Mouse (Mus musculus) liver, embryonic 14.5 days (tissue): ENCODE measurements at regions not wholly inside any gene's neighbourhood (a gene's known extent, or its start where the extent isn't known, plus 50 kb on each side); places are given as distances from the start of the nearest gene placed in this dataset.

ENCODE experiments used
- ATAC-seq: fragments of 200-750 bp; cut with Nextera tagmentation; 2 replicates; pipeline ENCODE4 v1.8.0; 2017; ENCODE audit warnings: moderate number of reproducible peaks, mild to moderate bottlenecking, moderate library complexity; ENCODE audit not compliant: insufficient read depth
- DNase-seq, 3 experiments: peaks; one replicate each; pipeline ENCODE4 v3.0.0-alpha.2; 2012 to 2013; ENCODE audit warnings: low read depth in 3 of 3, low spot score in 3 of 3
- H3K27ac ChIP-seq: fragments of 300-500 bp; sonication (generic); 2 replicates; pipeline ENCODE4 v1.5.1; 2014; ENCODE audit warnings: moderate library complexity, mild to moderate bottlenecking, control low read depth, inconsistent platforms
- H3K27me3 ChIP-seq: fragments of 300-500 bp; sonication (generic); 2 replicates; pipeline ENCODE4 v1.6.1; 2014; ENCODE audit warnings: mild to moderate bottlenecking, low read length, moderate library complexity; ENCODE audit not compliant: control insufficient read depth, insufficient read depth
- H3K36me3 ChIP-seq: fragments of 300-500 bp; sonication (generic); replicated peaks from 2 replicates; pipeline ENCODE4 v1.6.1; 2014; ENCODE audit warnings: low read depth; ENCODE audit not compliant: control insufficient read depth, insufficient read depth
- H3K4me1 ChIP-seq, 2 experiments: fragments of 200-500 bp in 1 of 2; fragments of 300-500 bp in 1 of 2; sonication (generic) in 1 of 2; replicated peaks; 2 replicates each; pipeline ENCODE4 v1.6.1; 2012 to 2014; ENCODE audit warnings: antibody characterized with exemption in 1 of 2, inconsistent platforms in 1 of 2, low read length in 1 of 2; ENCODE audit not compliant: control insufficient read depth in 2 of 2, insufficient read depth in 2 of 2
- H3K4me2 ChIP-seq: fragments of 300-500 bp; sonication (generic); 2 replicates; pipeline ENCODE4 v1.6.1; 2014; ENCODE audit warnings: low read depth, mild to moderate bottlenecking, control low read depth, moderate library complexity
- H3K4me3 ChIP-seq, 2 experiments: fragments of 200-500 bp in 1 of 2; fragments of 300-500 bp in 1 of 2; sonication (generic) in 1 of 2; 2 replicates each; pipeline ENCODE4 v1.5.1; 2012 to 2014; ENCODE audit warnings: low read depth in 2 of 2, low read length in 2 of 2, mild to moderate bottlenecking in 2 of 2, control low read depth in 1 of 2, inconsistent platforms in 1 of 2, moderate library complexity in 1 of 2; ENCODE audit not compliant: insufficient read depth in 1 of 2
- H3K9ac ChIP-seq: fragments of 300-500 bp; sonication (generic); replicated peaks from 2 replicates; pipeline ENCODE4 v1.6.1; 2014; ENCODE audit warnings: mild to moderate bottlenecking, control low read depth, moderate library complexity
- H3K9me3 ChIP-seq: fragments of 300-500 bp; sonication (generic); 2 replicates; pipeline ENCODE4 v1.6.1; 2016; ENCODE audit warnings: low read length, mixed read lengths; ENCODE audit not compliant: control insufficient read depth
- CTCF ChIP-seq: IDR thresholded peaks from 2 replicates; pipeline ENCODE4 v1.5.1; 2016; ENCODE audit warnings: antibody characterized with exemption, low read depth, control low read depth
- EP300 ChIP-seq: IDR thresholded peaks from 2 replicates; pipeline ENCODE4 v1.6.1; 2016; ENCODE audit warnings: antibody characterized with exemption, low read depth
- WGBS: fragments of 180-500 bp; shearing (Covaris S2); extraction: QIAGEN DNeasy Blood & Tissue Kit; methylation state at CpG from one replicate; pipeline ENCODE4 v1.1.7; 2014; ENCODE audit not compliant: insufficient replicate concordance; 5-methylcytosine and 5-hydroxymethylcytosine counted together

DNA sequence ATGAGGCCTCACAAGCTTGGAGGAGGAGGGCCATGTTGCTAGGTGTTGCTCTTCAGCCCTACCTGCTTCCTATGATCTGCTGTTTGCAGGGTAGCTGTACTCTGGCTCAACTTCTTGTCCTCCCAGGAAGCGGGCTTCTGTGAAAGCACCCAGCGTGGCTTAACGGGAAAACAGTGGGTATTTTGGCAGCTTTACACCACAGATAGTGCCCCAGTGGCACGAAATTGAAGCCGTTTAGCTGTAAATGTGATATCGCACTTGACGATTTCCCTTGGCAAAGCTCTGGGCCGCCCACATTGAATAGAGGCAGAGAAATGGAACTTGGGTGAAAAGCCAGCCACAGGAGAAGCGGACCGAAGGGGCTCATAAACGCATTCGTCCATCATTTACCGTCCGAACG lies 70.8 kb upstream of the Mrps9 start:
- 67% methylated on average over 15 of the region's 15 CpGs for WGBS
- Histone ChIP-seq H3K9me3 (no peaks in the 10 kb centered on the region), H3K4me3 (no peak overlapping the region), H3K36me3 (no peaks in the 10 kb centered on the region), H3K4me1 (no peaks in the 10 kb centered on the region), H3K9ac (no peak overlapping the region), H3K27me3 (no peaks in the 10 kb centered on the region), H3K27ac (no peak overlapping the region), H3K4me2 (no peak overlapping the region)
- no peak for DNase-seq
- no peak for ATAC-seq
- no peak for TF ChIP-seq CTCF

DNA sequence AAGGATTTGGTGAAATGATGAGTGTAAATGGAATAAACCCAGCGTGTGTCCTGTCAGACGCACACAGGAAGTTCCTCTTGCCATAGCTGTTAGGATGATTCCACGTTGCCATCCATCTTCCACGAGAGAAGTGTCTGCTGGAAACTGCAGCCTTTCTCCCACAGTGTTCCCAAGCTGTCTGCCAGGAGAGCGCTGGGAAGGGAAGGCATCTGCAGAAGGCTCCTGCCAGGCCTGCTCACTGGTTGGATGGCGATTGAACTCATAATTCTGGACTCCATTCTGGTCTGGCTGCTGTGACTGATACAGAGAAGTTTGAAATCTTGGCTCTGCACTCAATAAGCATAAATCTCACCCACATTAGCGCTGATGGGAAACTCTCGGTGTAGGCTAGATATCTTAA lies 69.5 kb upstream of the Mrps9 start:
- Histone ChIP-seq H3K4me3 (no peak overlapping the region), H3K9ac (no peak overlapping the region), H3K4me2 (no peak overlapping the region), H3K36me3 (no peaks in the 10 kb centered on the region), H3K9me3 (no peaks in the 10 kb centered on the region), H3K4me1 (no peaks in the 10 kb centered on the region), H3K27ac (no peak overlapping the region), H3K27me3 (no peaks in the 10 kb centered on the region)
- DNase-seq = no peak
- ATAC-seq = no peak
- TF ChIP-seq EP300 (no peak), CTCF (no peak)
- WGBS = 54% methylated on average over 8 of the region's 8 CpGs

GRCm38 (mm10) chr1:42783072-42783672 lies 67.9 kb upstream of the Mrps9 start:
- H3K27me3 ChIP-seq = no peaks in the 10 kb centered on the region
- no peak for DNase-seq
- TF ChIP-seq EP300 (no peak), CTCF (no peak)
- H3K9me3 ChIP-seq = no peaks in the 10 kb centered on the region
- whole genome bisulfite sequencing = 65% methylated on average over 7 of the region's 7 CpGs
- H3K36me3 ChIP-seq = no peaks in the 10 kb centered on the region
- no peak overlapping the region for H3K4me2 ChIP-seq
- ATAC-seq = no peak
- H3K27ac ChIP-seq = no peak overlapping the region
- no peak overlapping the region for H3K4me3 ChIP-seq
- H3K4me1 ChIP-seq = no peaks in the 10 kb centered on the region
- no peak overlapping the region for H3K9ac ChIP-seq

DNA sequence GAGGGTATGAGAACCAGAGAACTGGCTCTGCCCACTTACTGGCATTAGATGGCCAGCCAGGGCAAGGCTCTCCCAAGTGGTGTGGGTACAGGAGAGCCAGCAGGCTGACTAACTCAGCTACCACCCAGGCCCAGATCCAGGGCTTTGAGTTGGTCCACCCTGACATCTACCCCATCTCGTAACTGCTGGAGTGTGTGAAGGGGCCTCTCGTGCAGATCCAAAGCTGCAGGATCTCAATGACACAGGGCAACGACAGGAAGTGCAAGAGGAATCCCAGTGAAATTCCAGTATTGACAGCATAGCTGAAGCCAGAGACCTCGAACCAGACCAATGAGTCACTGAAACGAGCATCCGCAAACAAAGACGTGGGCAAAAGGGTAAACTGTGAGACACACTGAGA lies 63.8 kb upstream of the Mrps9 start:
- TF ChIP-seq CTCF = no peak
- TF ChIP-seq EP300 = no peak
- H3K4me3 ChIP-seq = no peak overlapping the region
- no peak for ATAC-seq
- H3K27ac ChIP-seq = no peak overlapping the region
- H3K4me2 ChIP-seq = no peak overlapping the region
- no peak overlapping the region for H3K9ac ChIP-seq
- H3K4me1 ChIP-seq = no peaks in the 10 kb centered on the region
- H3K9me3 ChIP-seq = no peaks in the 10 kb centered on the region
- DNase-seq = no peak
- H3K27me3 ChIP-seq = no peaks in the 10 kb centered on the region
- WGBS = 38% methylated on average over 7 of the region's 7 CpGs
- H3K36me3 ChIP-seq = no peaks in the 10 kb centered on the region

- H3K27me3 ChIP-seq = no peaks in the 10 kb centered on the region
Measured at GRCm38 (mm10) chr1:42788413-42788812, 62.6 kb upstream of the Mrps9 start.

More at GRCm38 (mm10) chr1:42788413-42788812, 62.6 kb upstream of the Mrps9 start:
- no peak for TF ChIP-seq EP300
- no peak for TF ChIP-seq CTCF
- Histone ChIP-seq H3K27ac (no peak overlapping the region), H3K9me3 (no peaks in the 10 kb centered on the region), H3K4me2 (no peak overlapping the region), H3K9ac (no peak overlapping the region), H3K4me1 (no peaks in the 10 kb centered on the region), H3K36me3 (no peaks in the 10 kb centered on the region), H3K4me3 (no peak overlapping the region)
- ATAC-seq (no peak), DNase-seq (no peak)
- WGBS = 52% methylated on average over 6 of the region's 6 CpGs
